Mouse (Mus musculus): ENCODE measurements around the gene Ckap4.
A peak's percentile ranks its signal among the peaks of the same experiment; 100 is the strongest.

GRCm38 (mm10) chr10:84576029-84576394 is 42.1 kb upstream of the Ckap4 start:
- TF ChIP-seq POLR2A (IDR thresholded peaks at IDR 0.05; ENCODE audit: insufficient read length, low read depth) (no peak), SRF (IDR thresholded peaks at IDR 0.05; ENCODE audit: control insufficient read depth, insufficient read length, low read depth) (peak; percentile 7), MYOD1 (IDR thresholded peaks at IDR 0.05; ENCODE audit: control insufficient read depth in 1 of 3, insufficient read length in 2 of 3, low read depth in 2 of 3) (no peak), POLR2AphosphoS2 (IDR thresholded peaks at IDR 0.05; ENCODE audit: insufficient read length, low read depth) (no peak), USF1 (IDR thresholded peaks at IDR 0.05; ENCODE audit: low read depth) (peak; percentile 59), CEBPB (IDR thresholded peaks at IDR 0.05; ENCODE audit: insufficient read depth, poor library complexity, severe bottlenecking) (no peak), MAX (IDR thresholded peaks at IDR 0.05; ENCODE audit: low read depth) (peak; percentile 87), MYOG (IDR thresholded peaks at IDR 0.05; ENCODE audit: control insufficient read depth in 1 of 3, insufficient read depth in 1 of 3, insufficient read length in 2 of 3, low read depth in 2 of 3) (no peak), TCF12 (IDR thresholded peaks at IDR 0.05; ENCODE audit: insufficient read depth, poor library complexity, severe bottlenecking) (no peak), TCF3 (IDR thresholded peaks at IDR 0.05; ENCODE audit: insufficient read length, low read depth) (no peak)

All from myocyte (in vitro differentiated cells).